Mouse (Mus musculus): ENCODE measurements around the gene Tcp11. TPM values are rescaled to one million over a fixed set of nuclear protein-coding genes. Genes with fewer than 3 reads are reported as not detected.
A peak's percentile ranks its signal among the peaks of the same experiment; 100 is the strongest.

Gene Tcp11
- polyA plus RNA-seq, 1 experiment from 2014 or later: 1.8 TPM

DNA sequence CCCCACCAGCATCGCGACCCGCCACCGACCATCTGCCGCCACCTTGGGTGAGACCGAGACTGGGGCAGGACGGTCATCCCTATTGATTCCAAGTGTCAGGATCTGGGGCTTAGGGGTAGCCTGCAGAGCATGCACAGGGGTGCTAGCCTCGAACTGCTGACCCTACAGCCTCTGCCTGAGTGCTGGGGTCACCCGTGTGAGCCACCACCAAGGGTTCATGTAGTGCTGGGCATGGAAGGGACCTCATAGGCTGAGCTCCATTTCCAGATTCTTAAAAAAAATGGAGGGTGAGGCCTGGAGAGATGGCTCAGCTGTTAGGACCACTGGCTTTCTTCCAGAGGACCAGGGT lies 352 bp upstream of the Tcp11 start:
- H3K9ac ChIP-seq (replicated peaks; ENCODE audit: low read depth, low read length): no peak overlapping the region
- WGBS: 9% methylated on average over 9 of the region's 9 CpGs
- H3K9me3 ChIP-seq (ENCODE audit: control insufficient read depth, low read length): no peaks in the 10 kb centered on the region
- H3K27ac ChIP-seq (ENCODE audit: low read length): no peak overlapping the region
- peak overlapping the region; percentile 64 for H3K4me3 ChIP-seq (replicated peaks; ENCODE audit: low read length)
- peaks cover 2% of the 10 kb centered on the region; the same call in 1 of the 2 replicates for H3K27me3 ChIP-seq (replicated peaks; ENCODE audit: control insufficient read depth, insufficient read depth, low read length)
- no peak for ATAC-seq
- no peaks in the 10 kb centered on the region for H3K36me3 ChIP-seq (ENCODE audit: control insufficient read depth, insufficient read depth)
- peaks cover 13% of the 10 kb centered on the region for H3K4me1 ChIP-seq (replicated peaks; ENCODE audit: control insufficient read depth, insufficient read depth, low read length)
- peak overlapping the region; percentile 98 for H3K4me2 ChIP-seq (ENCODE audit: low read length)

DNA sequence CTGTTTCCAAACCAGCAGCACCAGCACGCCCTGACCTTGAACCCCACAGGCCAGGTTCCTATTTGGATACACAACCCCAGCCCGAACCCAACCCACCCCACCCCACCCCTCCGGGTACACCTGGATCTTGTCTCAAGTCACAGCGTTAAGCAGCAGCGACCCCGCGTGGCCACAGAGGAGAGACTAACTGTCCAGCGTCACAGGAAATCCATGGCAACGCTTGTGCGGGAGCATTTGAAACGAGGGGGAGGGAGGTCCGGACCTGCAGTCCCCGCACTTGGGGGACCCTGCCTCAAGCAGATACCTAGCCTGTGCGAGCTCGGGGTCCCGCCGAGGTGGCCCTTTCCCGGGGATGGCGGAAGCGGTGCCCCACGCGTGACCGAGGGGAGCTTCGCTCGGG lies 821 bp downstream of the Tcp11 start:
- Histone ChIP-seq H3K9me3 (ENCODE audit: control insufficient read depth, low read length) (no peaks in the 10 kb centered on the region), H3K9ac (replicated peaks; ENCODE audit: low read depth, low read length) (peak overlapping the region; percentile 64), H3K36me3 (ENCODE audit: control insufficient read depth, insufficient read depth) (no peaks in the 10 kb centered on the region), H3K4me2 (ENCODE audit: low read length) (peak overlapping the region; percentile 98), H3K27ac (ENCODE audit: low read length) (no peak overlapping the region), H3K4me1 (replicated peaks; ENCODE audit: control insufficient read depth, insufficient read depth, low read length) (peaks cover 11% of the 10 kb centered on the region), H3K4me3 (replicated peaks; ENCODE audit: low read length) (peak overlapping the region; percentile 64), H3K27me3 (replicated peaks; ENCODE audit: control insufficient read depth, insufficient read depth, low read length) (peaks cover 2% of the 10 kb centered on the region; the same call in 1 of the 2 replicates)
- peak; percentile 44 for ATAC-seq
- WGBS: under 1% methylated on average over 25 of the region's 25 CpGs

DNA sequence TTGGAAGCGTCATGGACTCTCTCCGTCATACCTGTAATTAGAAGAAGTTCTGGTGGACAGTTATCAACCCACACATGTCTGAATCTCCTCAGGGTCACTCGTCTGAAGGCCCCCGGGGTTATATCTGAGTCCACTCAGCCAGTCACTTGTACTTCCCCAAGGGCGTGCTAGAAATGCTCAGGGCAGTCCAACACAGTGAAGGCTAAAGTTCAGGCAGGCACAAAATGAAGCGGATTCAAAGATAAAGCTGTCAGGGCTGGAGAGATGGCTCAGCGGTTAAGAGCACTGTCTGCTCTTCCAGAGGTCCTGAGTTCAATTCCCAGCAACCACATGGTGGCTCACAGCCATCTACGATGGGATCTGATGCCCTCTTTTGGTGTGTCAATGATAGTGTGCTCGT lies 2.4 kb downstream of the Tcp11 start:
- ATAC-seq: no peak
- H3K9ac ChIP-seq (replicated peaks; ENCODE audit: low read depth, low read length): no peak overlapping the region
- H3K4me3 ChIP-seq (replicated peaks; ENCODE audit: low read length): no peak overlapping the region
- H3K36me3 ChIP-seq (ENCODE audit: control insufficient read depth, insufficient read depth): no peaks in the 10 kb centered on the region
- H3K4me1 ChIP-seq (replicated peaks; ENCODE audit: control insufficient read depth, insufficient read depth, low read length): peaks cover 11% of the 10 kb centered on the region
- WGBS: 87% methylated on average over 9 of the region's 9 CpGs
- no peaks in the 10 kb centered on the region for H3K9me3 ChIP-seq (ENCODE audit: control insufficient read depth, low read length)
- H3K27me3 ChIP-seq (replicated peaks; ENCODE audit: control insufficient read depth, insufficient read depth, low read length): no peaks in the 10 kb centered on the region
- H3K27ac ChIP-seq (ENCODE audit: low read length): no peak overlapping the region
- H3K4me2 ChIP-seq (ENCODE audit: low read length): no peak overlapping the region

DNA sequence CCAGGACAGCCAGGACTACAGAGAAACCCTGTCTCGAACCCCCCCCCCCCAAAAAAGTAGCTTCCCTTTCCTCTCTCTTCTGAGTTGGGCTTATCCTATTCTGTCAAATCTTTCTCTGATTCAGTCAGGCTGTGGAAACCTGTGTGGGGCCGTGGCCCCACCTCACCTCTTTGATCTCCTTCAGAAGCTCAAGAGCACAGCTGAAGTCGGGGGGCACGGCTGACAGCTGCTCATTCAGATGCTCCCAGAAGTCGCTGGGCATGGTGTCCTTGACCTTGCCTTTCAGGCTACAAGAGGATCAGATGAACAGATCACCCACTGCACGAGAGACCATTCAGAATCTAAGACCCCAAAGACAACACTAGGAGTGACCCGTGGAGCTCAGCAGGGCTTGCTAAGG lies 6.0 kb downstream of the Tcp11 start:
- Histone ChIP-seq H3K9ac (replicated peaks; ENCODE audit: low read depth, low read length) (no peak overlapping the region), H3K4me1 (replicated peaks; ENCODE audit: control insufficient read depth, insufficient read depth, low read length) (peaks cover 1% of the 10 kb centered on the region; the same call in 1 of the 2 replicates), H3K4me3 (replicated peaks; ENCODE audit: low read length) (no peak overlapping the region), H3K27me3 (replicated peaks; ENCODE audit: control insufficient read depth, insufficient read depth, low read length) (no peaks in the 10 kb centered on the region), H3K9me3 (ENCODE audit: control insufficient read depth, low read length) (no peaks in the 10 kb centered on the region), H3K36me3 (ENCODE audit: control insufficient read depth, insufficient read depth) (no peaks in the 10 kb centered on the region), H3K4me2 (ENCODE audit: low read length) (no peak overlapping the region), H3K27ac (ENCODE audit: low read length) (no peak overlapping the region)
- WGBS: 71% methylated on average over 7 of the region's 7 CpGs
- no peak for ATAC-seq

DNA sequence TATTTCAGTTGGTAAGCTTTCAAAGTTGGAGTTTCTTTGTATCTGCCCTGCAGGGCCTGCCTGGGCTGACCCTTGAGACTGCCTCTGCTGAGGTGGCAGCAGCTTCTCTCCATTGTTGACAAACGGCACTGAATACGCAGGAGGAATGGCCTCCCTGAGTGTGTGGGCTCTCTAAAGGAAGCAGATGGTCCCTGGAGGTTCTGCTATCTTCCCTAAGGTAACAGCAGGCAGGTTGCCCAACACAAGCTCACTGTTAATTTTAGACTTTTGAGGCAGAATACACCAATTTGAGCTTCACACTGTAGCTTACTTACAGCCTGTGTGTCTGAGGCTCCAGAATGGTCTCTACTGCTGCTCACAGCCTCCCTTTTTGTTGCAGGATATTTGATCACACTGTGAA lies 7.7 kb downstream of the Tcp11 start:
- Histone ChIP-seq H3K27ac (ENCODE audit: low read length) (no peak overlapping the region), H3K27me3 (replicated peaks; ENCODE audit: control insufficient read depth, insufficient read depth, low read length) (no peaks in the 10 kb centered on the region), H3K9ac (replicated peaks; ENCODE audit: low read depth, low read length) (no peak overlapping the region), H3K36me3 (ENCODE audit: control insufficient read depth, insufficient read depth) (no peaks in the 10 kb centered on the region), H3K4me2 (ENCODE audit: low read length) (no peak overlapping the region), H3K4me3 (replicated peaks; ENCODE audit: low read length) (no peak overlapping the region), H3K9me3 (ENCODE audit: control insufficient read depth, low read length) (no peaks in the 10 kb centered on the region), H3K4me1 (replicated peaks; ENCODE audit: control insufficient read depth, insufficient read depth, low read length) (no peaks in the 10 kb centered on the region)
- no peak for ATAC-seq
- 78% methylated on average over 2 of the region's 2 CpGs for WGBS

DNA sequence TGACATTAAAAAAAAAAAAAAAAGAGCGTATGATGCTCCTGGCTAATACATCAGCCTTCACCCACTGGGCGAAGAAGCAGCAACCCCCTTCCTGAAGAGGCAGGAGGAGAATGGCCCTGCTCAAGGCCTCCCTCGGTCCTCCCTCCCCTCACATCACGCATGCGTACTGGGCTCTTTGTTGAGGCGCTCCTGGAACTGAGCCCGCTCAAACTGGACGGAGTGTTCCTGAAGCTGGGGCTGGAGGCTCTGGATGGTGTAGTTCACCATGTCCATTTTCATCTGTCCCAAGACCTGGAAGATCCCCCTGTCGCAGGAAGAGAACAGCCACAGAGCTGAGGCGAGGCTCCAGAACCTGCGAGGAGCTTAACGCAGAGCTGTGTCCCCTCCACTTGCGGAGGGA lies 10.2 kb downstream of the Tcp11 start:
- H3K36me3 ChIP-seq (ENCODE audit: control insufficient read depth, insufficient read depth): no peaks in the 10 kb centered on the region
- H3K27me3 ChIP-seq (replicated peaks; ENCODE audit: control insufficient read depth, insufficient read depth, low read length): no peaks in the 10 kb centered on the region
- no peaks in the 10 kb centered on the region for H3K4me1 ChIP-seq (replicated peaks; ENCODE audit: control insufficient read depth, insufficient read depth, low read length)
- H3K27ac ChIP-seq (ENCODE audit: low read length): no peak overlapping the region
- no peak for ATAC-seq
- H3K9ac ChIP-seq (replicated peaks; ENCODE audit: low read depth, low read length): no peak overlapping the region
- WGBS: 76% methylated on average over 13 of the region's 13 CpGs
- no peak overlapping the region for H3K4me2 ChIP-seq (ENCODE audit: low read length)
- no peaks in the 10 kb centered on the region for H3K9me3 ChIP-seq (ENCODE audit: control insufficient read depth, low read length)
- H3K4me3 ChIP-seq (replicated peaks; ENCODE audit: low read length): no peak overlapping the region

DNA sequence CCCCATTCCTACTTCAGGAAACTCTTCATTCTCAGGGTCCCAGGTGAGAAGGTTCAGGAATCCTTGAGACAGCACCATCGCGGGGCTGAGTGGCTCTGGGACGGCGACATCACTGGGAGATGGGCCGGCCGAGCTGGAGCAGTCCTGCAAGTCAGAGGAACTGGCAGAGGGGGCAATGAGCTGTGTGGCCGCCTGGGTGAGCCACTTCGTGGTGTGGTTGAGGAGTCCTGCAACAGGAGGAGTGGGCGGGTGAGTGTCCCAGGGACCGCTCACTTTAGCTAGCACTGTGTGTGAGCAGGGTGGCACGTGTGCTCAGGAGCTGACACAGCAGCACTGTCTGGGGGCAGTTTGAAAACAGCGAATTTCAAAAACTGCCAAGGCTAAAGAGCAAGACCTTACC lies 11.0 kb downstream of the Tcp11 start:
- H3K36me3 ChIP-seq (ENCODE audit: control insufficient read depth, insufficient read depth): no peaks in the 10 kb centered on the region
- H3K4me2 ChIP-seq (ENCODE audit: low read length): no peak overlapping the region
- H3K27ac ChIP-seq (ENCODE audit: low read length): no peak overlapping the region
- 28% methylated on average over 12 of the region's 12 CpGs for WGBS
- H3K4me3 ChIP-seq (replicated peaks; ENCODE audit: low read length): no peak overlapping the region
- H3K9me3 ChIP-seq (ENCODE audit: control insufficient read depth, low read length): no peaks in the 10 kb centered on the region
- H3K4me1 ChIP-seq (replicated peaks; ENCODE audit: control insufficient read depth, insufficient read depth, low read length): no peaks in the 10 kb centered on the region
- no peak for ATAC-seq
- H3K27me3 ChIP-seq (replicated peaks; ENCODE audit: control insufficient read depth, insufficient read depth, low read length): no peaks in the 10 kb centered on the region
- H3K9ac ChIP-seq (replicated peaks; ENCODE audit: low read depth, low read length): no peak overlapping the region

DNA sequence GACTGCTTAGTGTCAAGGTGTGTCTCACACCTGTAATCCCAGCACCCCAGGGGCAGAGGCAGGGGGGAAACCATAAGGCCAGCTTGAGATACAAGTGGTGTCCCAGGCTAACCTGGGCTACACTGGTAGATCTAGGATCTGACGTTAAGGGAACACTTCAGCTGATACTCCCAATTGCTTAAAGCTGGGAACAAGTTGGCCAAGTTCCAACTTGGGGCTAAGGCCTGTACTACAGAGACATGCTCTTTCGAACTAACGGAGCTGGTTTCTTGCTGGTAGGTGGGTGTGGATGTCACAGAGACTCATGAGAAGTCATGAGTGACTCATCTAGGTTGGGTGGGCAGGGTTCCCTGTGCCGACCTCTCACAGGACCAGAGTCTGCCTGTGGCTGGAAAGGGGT lies 13.1 kb downstream of the Tcp11 start:
- no peaks in the 10 kb centered on the region for H3K9me3 ChIP-seq (ENCODE audit: control insufficient read depth, low read length)
- H3K36me3 ChIP-seq (ENCODE audit: control insufficient read depth, insufficient read depth): no peaks in the 10 kb centered on the region
- H3K4me2 ChIP-seq (ENCODE audit: low read length): no peak overlapping the region
- no peaks in the 10 kb centered on the region for H3K27me3 ChIP-seq (replicated peaks; ENCODE audit: control insufficient read depth, insufficient read depth, low read length)
- WGBS: 74% methylated on average over 4 of the region's 4 CpGs
- H3K27ac ChIP-seq (ENCODE audit: low read length): no peak overlapping the region
- no peak overlapping the region for H3K4me3 ChIP-seq (replicated peaks; ENCODE audit: low read length)
- ATAC-seq: no peak
- H3K4me1 ChIP-seq (replicated peaks; ENCODE audit: control insufficient read depth, insufficient read depth, low read length): no peaks in the 10 kb centered on the region; the same call in 1 of the 2 replicates
- no peak overlapping the region for H3K9ac ChIP-seq (replicated peaks; ENCODE audit: low read depth, low read length)

DNA sequence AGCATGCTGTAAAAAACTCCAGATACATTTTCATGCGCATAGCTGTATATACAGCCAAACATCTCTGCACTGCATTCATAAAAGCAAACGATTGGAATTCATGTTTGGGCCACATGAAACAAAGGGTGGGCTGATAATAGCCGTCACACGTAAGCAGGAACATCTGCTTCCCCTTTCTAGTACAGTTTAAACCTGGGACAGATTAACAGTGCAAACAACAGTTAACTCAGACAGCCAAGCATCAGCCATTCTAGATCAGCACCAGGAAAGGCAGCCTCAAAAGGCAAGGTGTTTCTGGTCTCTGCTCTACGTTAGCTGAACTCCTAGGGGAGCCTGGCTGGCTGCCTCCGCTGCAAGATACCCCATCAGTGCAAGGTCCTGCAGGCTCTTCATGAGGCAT lies 17.3 kb downstream of the Tcp11 start:
- Histone ChIP-seq H3K27ac (ENCODE audit: low read length) (no peak overlapping the region), H3K27me3 (replicated peaks; ENCODE audit: control insufficient read depth, insufficient read depth, low read length) (no peaks in the 10 kb centered on the region), H3K9me3 (ENCODE audit: control insufficient read depth, low read length) (no peaks in the 10 kb centered on the region), H3K4me2 (ENCODE audit: low read length) (no peak overlapping the region), H3K36me3 (ENCODE audit: control insufficient read depth, insufficient read depth) (peaks cover 6% of the 10 kb centered on the region; the same call in 1 of the 2 replicates), H3K4me3 (replicated peaks; ENCODE audit: low read length) (no peak overlapping the region), H3K4me1 (replicated peaks; ENCODE audit: control insufficient read depth, insufficient read depth, low read length) (no peaks in the 10 kb centered on the region; the same call in 1 of the 2 replicates), H3K9ac (replicated peaks; ENCODE audit: low read depth, low read length) (no peak overlapping the region; the same call in 1 of the 2 replicates)
- WGBS: 78% methylated on average over 6 of the region's 6 CpGs
- no peak for ATAC-seq

DNA sequence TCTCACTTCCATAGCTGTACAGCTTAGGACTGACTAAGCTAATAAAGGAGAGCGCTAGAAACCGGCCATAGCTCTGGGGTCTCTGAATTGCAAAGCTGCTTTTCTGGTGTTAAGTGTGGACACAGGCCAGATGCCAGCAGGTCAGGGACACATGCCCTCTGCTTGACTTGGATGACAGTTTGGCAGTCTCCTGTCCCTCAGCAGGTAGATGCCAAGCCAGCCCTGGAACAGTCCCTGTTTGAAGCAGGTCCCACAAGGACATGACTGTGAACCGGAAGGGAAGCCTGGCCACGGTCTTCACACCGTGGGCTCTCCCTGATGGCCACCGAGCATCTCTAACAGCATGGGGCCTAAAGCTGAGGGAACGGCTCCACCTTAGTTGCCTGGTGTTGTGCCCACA lies 17.7 kb downstream of the Tcp11 start:
- H3K36me3 ChIP-seq (ENCODE audit: control insufficient read depth, insufficient read depth): peaks cover 6% of the 10 kb centered on the region; the same call in 1 of the 2 replicates
- no peaks in the 10 kb centered on the region; the same call in 1 of the 2 replicates for H3K4me1 ChIP-seq (replicated peaks; ENCODE audit: control insufficient read depth, insufficient read depth, low read length)
- H3K27me3 ChIP-seq (replicated peaks; ENCODE audit: control insufficient read depth, insufficient read depth, low read length): no peaks in the 10 kb centered on the region
- H3K4me2 ChIP-seq (ENCODE audit: low read length): no peak overlapping the region
- H3K27ac ChIP-seq (ENCODE audit: low read length): no peak overlapping the region
- no peak overlapping the region for H3K4me3 ChIP-seq (replicated peaks; ENCODE audit: low read length)
- H3K9ac ChIP-seq (replicated peaks; ENCODE audit: low read depth, low read length): no peak overlapping the region
- no peaks in the 10 kb centered on the region for H3K9me3 ChIP-seq (ENCODE audit: control insufficient read depth, low read length)
- no peak for ATAC-seq
- 78% methylated on average over 7 of the region's 7 CpGs for WGBS

Data from forebrain, embryonic 16.5 days (tissue).